Mouse (Mus musculus) kidney, adult 2 months (tissue): Measurements from ENCODE around the gene Kcnn1.

Experiments
- CTCF ChIP-seq: fragments of 200-500 bp; conservative IDR thresholded peaks from 2 replicates; pipeline ENCODE4 v1.5.1; 2011; ENCODE audit warnings: low read depth, mild to moderate bottlenecking, control low read depth, low read length, moderate library complexity, mixed read lengths; ENCODE audit not compliant: insufficient read depth, insufficient read length
- POLR2A ChIP-seq: fragments of 200-500 bp; IDR thresholded peaks from one replicate; pipeline ENCODE4 v1.6.1; 2011; ENCODE audit warnings: low read depth, low read length, control low read depth

DNA sequence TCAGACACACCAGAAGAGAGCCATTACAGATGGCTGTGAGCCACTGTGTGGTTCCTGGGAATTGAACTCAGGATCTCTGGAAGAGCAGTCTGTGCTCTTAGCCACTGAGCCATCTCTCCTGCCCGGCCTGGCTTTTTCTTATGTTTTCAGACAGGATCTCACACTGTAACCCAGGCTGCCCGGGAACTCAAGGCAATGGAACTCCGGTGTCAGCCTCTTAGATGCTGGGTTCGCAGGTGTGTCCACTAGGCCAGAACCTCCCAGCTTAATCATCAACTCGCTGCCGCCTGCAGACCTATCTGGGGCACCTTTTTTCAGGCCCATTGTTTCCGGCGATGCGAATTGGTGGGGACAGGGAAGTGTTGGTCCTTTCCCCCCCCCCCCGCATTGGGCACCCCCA is 22.5 kb downstream of the Kcnn1 start:
- TF ChIP-seq CTCF (no peak), POLR2A (no peak)
